Mouse (Mus musculus) heart, postnatal 10 days (tissue): ENCODE results near the gene Tnip1. TPM values are rescaled to one million over a fixed set of nuclear protein-coding genes. Genes with fewer than 3 reads are reported as not detected.
A peak's percentile ranks its signal among the peaks of the same experiment; 100 is the strongest.

ENCODE experiments used
- DNase-seq, 2 experiments: peaks; one replicate each; pipeline ENCODE4 v3.0.0; 2021
- intact Hi-C: fragments of 180-260 bp; cut with DNase I; formaldehyde crosslinking; loops from one replicate; pipeline ENCODE4 v1.15.1; 2025
- total RNA-seq, 2 experiments: library from RNA; stranded (reverse); gene quantifications; 2 replicates each; pipeline ENCODE4 v1.2.3; 2021

Tnip1 gene
- total RNA-seq, 2 experiments from 2014 or later = 33.4 to 37.1 TPM

DNA sequence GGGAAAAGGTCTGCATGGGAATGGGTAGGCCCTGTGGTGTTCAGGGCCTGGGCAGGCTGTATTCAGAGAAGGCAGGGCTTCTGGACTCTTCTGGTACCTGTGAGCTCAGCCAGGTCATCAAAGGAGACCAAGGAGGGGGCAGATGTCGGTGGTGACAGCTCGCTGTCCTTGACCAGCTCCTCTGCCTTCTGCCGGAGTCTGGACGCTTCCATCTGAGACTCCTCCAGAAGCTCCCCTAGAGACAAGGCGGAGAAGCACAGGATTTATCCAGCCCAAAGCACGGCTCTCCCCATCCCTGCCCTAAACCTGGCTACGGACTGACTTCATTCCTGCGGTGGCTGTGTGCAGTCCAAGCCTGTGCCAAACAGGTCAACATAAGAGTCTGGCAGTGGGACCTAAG is 23.2 kb downstream of the Tnip1 start:
- intact Hi-C loops = no loop called here

DNA sequence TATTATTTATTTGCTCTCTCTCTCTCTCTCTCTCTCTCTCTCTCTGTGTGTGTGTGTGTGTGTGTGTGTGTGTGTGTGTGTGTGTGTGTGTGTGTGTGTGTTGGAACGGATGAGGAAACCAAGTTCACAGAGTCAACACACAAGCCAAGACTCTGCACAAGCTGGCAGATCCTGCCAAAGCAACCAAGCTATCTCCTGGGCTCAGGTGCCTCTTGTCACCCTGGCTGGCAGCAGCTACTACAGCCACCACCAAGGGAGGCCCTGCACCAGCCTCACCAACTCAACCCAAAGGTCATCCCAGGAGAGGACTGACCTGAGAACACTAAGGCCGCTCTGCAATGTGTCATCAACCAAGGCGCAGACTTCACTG is 26.0 kb downstream of the Tnip1 start:
- intact Hi-C loops = no loop called here
- DNase-seq = no peak

More for the DNA sequence above, 23.2 kb downstream of the Tnip1 start:
- no peak for DNase-seq

DNA sequence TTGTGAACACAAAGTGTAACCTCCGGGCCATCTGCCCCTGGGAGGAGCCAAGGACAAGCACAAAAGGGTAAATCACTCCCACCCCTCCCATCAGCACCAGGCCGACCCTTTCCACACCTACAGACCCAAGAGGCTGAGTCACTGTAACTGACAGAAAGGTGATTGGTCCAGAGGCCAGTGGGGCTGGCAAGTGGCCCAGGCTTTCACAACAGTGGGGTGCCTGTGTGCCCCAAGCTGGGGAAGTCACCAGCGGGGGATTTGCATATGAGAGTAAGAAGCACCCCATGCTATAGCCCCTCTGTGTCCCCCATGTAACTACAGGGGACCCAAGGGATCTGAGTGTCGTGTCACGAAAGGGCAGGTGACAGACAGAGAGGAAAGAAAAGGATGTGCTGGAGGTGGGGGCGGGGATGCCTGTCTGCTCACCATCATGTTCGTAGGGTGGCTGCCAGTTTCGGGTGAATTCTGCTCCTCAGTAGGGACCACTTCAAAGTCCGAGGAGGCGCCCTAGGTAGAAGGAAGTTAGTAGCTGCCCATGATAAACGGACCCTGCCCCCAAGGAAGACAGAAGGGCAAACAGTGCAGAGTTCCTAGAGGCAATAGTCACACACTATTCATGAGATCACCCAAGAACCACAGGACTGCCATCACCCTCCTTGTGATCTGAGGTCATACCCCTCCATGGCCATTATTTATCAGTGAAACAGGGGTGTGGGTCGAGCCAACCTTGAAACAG is 26.5 kb downstream of the Tnip1 start:
- intact Hi-C loops = no loop called here
- no peak for DNase-seq

DNA sequence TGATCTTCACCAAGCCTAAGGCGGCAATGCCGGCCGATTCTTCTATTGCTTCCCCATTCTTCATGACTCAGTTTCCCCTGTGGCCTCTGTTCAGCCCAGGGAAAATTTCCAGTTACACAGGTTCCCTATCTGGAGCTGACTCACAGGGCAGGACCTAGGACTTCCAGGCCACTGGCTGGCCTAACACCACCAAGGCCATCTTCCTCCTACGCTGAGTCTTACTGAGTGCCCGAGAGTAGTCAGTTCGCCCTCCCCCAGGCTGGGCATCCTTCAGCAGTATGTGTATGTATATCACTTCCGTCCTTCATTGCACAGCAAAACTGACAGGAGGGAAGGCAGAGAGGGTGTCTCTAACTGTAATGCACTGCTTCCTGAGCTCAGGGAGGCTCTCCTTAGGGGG is 28.5 kb downstream of the Tnip1 start:
- intact Hi-C loops = loop anchor here (5.0 kb wide), 1 partner anchor 153 kb away; no protein-coding TSS in a partner anchor
- no peak for DNase-seq

DNA sequence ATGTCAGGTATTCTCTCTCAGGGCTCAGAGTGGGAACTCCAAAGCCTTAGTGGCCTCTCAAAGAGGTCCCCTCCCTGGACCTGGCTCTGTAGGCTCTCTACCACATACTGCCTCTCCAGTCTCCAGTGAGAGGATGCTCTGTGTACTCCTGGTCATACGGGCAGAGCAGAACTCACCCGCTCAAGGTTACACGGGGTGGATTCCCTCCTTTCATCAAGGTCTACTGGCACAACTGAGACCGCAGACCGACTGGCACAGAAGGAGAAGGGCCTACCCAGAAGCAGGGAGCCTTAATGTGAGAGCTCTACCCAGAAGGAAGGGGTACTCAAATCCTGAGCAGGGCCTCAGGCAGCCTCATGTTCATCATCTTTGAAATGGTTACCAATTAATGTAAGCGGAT is 30.2 kb downstream of the Tnip1 start:
- no peak for DNase-seq
- intact Hi-C loops = loop anchor here (5.0 kb wide), 1 partner anchor 155 kb away; no protein-coding TSS in a partner anchor

DNA sequence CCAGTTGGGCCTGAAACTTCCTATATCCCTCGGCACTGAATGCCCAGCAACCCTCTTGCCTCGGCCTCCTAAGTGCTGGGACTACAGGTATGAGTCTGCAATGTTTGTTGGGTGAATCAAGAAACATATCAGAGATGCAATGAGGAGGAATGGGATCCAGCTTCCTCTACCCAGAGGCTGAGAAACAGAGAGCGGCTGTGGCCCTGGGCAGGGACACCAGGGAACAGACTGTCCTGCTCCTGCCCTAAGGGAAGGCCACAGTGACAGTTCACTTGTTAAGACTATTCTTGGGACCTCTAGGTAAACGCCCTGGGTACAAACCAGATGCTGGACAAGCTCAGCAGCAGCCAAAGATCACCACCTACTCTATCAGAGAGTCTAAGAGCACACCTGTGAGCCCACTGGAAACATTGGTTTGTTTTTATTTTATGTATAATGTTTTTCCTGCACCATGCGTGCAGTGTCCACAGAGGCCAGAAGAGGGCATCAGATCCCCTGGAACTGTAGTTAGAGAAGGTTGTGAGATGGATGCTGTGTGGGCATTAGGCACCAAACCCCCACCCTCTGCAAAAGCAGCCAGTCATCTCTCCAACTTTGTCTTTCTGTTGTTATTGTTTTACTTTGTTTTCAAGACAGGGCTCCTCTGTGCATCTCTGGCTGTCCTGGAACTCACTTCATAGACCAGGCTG is 31.2 kb downstream of the Tnip1 start:
- intact Hi-C loops = loop anchor here (1.0 to 5.0 kb wide), 3 partner anchors 53 to 156 kb away; no protein-coding TSS in a partner anchor
- DNase-seq = peak; percentile 62 to 81

DNA sequence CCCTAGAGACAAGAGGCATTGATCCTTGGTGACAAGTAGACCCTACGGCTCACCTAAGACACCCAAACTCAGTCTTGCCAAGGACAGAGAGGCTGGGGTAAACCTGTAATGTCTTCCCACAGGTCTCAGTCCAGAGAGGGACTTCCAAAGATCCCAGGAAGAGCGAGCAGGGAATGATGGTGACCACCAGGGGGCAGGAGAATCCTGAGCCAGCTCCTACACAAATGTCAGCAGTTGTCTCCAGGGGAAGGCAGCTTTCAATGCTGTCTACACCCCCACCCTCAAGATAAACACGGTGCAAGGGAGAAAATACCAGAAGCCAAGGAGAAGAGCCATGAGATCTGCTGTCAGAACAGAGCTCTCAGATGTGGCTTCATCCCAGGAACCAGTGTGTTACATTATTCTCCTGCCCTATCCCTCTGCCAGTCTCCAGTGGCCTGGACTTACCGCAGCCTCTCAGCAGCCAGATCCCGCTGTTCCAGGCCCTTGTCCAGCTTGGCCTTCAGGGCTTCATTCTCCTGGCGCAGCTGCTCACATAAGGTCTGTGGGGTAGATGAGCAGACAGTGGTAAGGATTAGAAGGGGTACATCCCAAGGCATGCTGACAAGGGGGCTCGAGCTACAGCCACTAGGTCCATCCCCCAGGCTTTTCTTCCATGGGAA is 32.3 kb downstream of the Tnip1 start:
- intact Hi-C loops = loop anchor here (2.0 to 5.0 kb wide), 2 partner anchors 108 to 157 kb away; no protein-coding TSS in a partner anchor
- peak; percentile 68 to 81 for DNase-seq

DNA sequence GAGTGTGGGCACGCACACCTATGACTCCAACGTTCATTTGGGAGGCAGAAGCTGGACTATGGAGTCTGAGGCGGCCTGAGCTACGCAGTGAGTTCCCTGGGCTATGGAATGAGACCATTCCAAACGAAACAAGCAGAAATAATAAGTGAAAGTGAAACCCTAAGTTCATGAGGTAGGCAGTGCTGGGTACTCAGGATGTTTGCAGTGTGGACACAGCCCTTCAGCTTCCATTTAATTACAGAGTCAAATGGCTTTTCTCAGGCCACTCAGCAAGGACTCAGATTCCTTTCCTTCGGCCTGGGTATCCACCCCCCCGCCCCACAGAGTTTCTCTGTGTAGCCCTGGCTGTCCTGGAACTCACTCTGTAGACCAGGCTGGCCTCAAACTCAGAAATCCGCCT is 33.0 kb downstream of the Tnip1 start:
- no peak for DNase-seq
- intact Hi-C loops = loop anchor here (2.0 to 5.0 kb wide), 4 partner anchors 109 to 228 kb away; no protein-coding TSS in a partner anchor

DNA sequence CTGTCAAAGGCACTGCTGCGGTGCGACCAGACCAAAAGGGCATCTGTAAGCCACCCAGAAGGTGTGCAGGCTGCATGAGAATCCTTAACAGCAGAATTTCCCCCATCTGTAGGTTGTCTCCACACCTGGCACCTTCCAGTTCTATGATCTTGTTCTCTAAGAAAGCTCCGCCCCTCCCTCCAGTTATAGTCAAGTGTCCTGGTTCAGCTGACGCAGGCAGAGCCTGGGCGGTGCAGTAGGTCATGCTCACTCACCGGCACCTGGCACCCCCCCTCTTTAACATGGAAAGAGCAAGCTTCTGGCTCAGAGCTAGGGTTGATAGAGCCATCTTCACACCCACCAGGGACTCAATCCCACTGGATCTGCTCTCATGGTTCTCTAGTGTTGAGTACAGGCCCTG is 33.4 kb downstream of the Tnip1 start:
- DNase-seq = no peak
- intact Hi-C loops = loop anchor here (5.0 kb wide), 2 partner anchors 227 to 228 kb away; no protein-coding TSS in a partner anchor

DNA sequence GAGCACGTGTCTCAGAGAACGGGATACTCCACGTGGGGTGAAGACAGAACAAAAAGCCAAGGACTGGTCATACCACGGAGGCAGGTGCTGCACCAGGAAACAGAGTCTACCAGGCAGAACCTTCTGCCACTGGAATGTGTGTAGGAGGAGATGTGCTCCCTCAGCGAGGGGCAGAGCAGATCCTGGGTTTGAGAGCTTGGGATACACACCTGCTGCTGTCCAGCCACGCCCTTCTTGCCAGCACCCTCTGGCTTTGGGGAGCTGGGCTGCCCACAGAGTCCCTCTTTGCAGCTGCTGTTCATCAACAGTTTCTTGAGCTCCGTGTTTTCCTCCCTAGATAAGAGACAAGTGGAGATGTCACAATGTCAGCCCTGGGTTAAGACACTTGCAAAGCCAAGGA is 33.8 kb downstream of the Tnip1 start:
- intact Hi-C loops = loop anchor here (5.0 kb wide), 2 partner anchors 227 to 228 kb away; no protein-coding TSS in a partner anchor
- DNase-seq = no peak

DNA sequence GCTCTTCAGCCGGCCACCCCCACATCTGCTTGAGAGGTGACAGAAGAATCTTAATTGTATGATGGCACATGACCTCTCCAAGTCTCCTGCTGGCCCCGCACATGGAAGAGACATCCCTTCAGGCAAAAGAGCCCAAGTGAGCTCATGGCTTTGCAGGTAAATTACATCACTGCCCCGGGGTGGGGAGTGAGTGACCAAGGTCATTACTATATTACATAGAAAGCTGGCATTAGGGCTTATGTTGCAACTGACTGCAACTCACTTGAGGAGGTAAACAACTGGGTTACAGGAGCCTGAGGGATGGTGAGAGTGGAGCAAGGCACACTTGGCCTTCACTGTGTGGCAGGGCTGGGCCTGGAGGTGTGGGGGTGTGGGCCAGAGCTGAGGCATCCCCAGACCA is 34.5 kb downstream of the Tnip1 start:
- intact Hi-C loops = loop anchor here (5.0 kb wide), 2 partner anchors 226 to 229 kb away; no protein-coding TSS in a partner anchor
- no peak for DNase-seq

DNA sequence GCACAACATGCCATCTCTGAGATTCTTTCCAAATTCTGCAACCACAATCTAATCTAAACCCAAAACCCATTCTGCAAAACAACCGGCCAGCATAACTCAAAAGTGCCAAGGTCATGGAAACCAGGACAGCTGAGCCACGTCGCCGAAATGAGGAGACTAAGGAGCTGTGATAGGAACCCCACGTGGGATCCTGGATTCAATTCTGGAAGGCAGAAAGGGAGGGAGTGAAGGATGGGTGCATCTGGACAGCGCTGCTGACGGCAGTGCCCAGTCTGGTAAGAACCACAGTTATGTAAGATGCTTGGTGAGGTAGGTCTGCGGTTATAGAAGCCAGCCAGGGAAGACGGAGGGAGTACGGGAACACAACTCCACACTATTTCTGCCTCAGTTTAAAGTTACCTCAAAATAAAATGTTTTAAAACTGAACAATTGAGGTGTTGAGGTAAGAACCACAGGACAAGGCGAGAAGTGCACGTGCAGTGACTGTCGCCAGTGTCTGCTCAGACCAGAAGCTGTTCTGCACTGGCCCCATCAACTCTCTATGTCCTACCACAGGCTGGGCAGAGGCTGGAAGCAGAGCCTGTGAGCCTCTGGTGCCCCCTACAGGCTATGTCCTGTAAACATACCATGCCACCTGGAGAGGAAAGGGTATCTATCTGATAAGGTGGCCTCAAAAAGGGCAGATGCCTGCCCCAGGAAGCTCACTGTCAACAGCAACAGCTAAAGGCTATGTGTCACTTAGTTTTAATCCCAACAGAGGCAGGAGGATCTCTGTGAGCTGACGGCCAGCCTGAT is 35.2 kb downstream of the Tnip1 start:
- intact Hi-C loops = loop anchor here (1.0 to 5.0 kb wide), 3 partner anchors 48 to 230 kb away; no protein-coding TSS in a partner anchor
- DNase-seq = peak; percentile 83 to 87

DNA sequence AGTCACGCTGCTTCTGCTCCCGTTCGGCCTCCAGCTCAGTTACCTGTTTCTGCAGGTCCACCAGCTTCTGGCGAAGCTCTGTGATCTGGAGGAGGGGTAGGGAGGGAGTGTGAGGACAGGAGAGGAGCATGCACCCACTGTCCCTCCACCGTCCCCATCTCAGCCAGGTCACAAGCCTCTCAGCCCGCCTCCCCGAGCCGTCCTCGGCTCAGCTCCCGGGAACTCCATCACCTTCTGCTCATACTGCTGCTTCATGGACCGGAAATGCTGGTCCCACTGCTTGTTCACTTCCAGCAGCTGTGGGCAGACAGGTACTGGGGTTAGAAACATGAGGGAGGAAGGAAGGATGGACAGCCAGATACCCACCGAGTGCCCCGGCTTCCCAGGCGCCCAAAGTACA is 38.6 kb downstream of the Tnip1 start:
- intact Hi-C loops = no loop called here
- no peak for DNase-seq

DNA sequence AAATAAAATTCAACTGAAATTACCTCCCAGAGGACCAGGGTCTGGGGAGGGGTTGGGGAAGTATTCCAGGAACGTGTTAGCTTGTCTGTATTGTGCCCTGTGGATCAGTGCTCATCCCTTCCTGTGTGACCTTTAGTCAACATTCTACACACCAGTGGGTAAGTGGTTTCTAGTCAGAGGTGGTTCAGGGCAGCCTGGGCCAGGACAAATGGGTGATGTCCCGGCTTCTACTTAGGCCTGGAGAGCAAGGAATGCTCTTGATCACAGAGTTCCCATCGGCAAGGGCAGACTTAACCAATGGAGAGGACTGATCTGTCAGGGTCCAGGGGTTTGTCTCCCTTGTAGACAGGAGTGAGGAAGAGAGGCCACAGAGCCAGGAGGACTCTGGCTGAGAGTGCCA is 40.2 kb downstream of the Tnip1 start:
- intact Hi-C loops = no loop called here
- no peak for DNase-seq

DNA sequence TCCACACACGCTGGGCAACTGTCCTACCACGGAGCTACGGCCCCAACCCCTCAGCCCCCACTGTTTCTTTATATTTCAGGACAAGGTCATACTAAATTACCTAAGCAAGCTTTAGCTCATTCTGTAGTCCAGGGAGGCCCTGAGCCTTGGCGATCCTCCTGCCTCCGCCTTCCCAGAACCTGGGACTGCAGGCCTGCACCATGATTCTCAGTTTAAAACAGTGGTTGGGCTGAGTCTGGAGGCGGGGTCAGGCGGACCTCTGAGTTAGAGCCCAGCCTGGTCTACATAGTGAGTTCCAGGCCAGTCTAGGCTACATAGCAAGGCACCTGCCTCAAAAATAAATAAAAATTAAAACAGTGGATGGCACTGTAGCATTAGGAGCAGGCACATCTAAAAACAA is 40.9 kb downstream of the Tnip1 start:
- peak; percentile 67 to 68 for DNase-seq
- intact Hi-C loops = no loop called here

DNA sequence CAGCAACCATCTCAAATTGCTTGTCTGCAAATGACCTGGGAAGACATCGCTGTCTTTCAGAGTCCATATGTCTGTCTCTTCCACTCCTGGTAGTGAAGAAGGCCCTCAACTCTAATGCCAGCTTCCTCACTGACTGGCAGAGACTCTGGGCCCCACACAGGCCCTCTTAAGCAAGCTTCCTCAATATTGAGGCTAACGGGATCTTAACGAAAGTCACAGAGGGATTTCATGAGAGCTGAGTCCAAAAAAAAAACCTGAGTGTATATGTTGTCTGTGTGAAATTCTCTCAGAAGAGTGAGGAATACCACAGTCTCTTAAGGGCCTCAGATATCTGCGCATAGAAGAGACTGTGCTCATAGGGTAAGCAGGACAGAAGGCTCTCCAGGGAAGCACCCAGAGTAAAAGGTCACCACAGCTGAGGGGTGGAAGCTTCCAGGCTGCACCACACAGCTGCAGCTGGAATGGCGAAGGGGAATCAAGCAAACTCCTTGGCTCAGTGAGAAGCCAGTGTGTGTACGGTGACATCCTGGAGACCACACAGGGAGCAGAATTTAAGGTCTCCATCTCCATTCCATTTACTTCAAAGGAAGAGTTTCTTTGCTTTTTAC is 41.6 kb downstream of the Tnip1 start:
- intact Hi-C loops = no loop called here
- peak in 1 of 2 experiments; percentile 47 for DNase-seq

DNA sequence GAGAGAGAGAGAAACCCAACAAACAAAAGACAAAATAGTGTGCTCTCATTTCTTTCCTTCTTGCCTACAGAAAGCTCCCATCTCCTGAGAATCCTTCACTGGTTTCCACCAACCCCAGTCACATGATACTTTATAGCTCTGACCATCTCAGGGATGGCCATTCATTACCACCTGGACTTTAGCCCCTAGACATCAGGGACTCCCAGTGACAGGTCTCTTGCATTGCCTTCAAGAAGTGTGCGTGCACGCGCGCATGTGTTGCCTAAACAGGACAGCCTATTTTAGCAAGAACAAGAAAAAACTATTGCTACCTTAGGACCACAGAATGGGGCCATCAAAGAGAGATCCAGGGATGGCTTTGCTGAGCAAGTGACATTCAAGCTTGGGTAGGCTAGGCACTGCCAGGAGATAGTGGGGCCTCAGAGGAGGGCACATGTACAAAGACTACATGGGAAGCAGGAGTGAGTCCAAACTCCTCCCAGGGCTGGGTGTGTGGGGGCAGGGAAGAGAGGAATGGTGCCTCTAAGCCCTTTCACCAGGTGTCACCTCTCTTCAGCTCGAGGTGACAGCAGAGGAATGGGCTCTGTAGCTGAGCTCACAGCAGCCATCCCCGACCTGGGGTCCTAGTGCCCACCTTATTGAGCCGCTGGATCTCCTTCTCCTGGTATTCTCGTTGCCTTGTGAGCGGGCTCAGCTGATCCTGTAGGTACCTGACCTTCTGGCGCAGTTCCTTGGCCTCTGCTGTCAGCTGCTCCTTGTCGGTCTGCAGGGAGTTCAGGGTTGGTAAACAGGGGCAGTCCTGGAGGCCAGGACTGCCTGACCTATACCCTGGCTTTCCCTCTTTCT is 42.4 kb downstream of the Tnip1 start:
- intact Hi-C loops = no loop called here
- peak in 1 of 2 experiments; percentile 43 for DNase-seq

DNA sequence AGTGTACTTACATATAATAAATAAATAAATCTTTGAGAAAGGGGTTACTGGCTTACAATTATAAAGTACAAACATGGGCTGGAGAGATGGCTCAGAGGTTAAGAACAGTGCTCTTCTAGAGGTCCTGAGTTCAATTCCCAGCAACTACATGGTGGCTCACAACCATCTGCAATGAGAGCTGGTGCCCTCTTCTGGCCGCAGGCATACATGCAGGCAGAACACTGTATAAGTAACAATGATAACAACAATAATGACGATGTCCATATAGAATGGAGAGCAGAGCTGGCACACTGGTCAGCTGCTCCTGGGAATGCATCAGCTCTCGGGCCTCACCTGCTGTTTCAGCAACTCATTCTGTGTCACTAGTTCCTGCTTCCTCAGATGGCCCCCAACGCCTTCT is 44.4 kb downstream of the Tnip1 start:
- DNase-seq = no peak
- intact Hi-C loops = no loop called here

DNA sequence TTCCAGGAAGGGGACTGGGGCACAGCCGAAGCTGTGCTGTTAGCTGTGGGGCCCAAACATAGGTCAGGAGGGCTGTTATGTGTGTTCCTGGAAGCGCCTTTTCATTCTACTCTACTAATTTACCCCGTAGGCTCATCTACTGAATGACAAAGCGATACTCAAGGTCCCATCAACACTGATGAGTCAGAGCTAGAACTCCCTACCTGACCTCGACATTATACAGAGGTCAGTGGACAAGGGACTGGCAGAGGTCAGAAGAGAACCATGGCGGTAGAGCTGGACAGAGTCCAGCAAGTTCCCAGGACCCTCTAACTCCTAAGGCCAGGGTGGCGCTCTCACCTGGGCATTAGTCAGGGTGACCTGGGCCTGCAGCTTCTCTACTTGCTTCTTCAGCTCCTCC is 45.3 kb downstream of the Tnip1 start:
- DNase-seq = no peak
- intact Hi-C loops = no loop called here
